11 mouse cellular contexts compared by ENCODE assay signal in genomic region chr13:59509644-59510366, GRCm38 (mm10).
DNase-seq lines count a peak whose midpoint lies in the region; ATAC-seq and TF ChIP-seq lines count a peak whose summit lies in the region.
"Had no signal": no experiment of that assay in that cellular context is flagged by ENCODE, and none has a peak within 500 bp of the region (broad histone marks: within the 10 kb centered on the region; RNA-seq: fewer than 3 reads in every experiment).

No protein-coding gene starts in this region.

- DNase-seq in heart, adult 11 months: peak; percentile 77
- no peak for DNase-seq in heart, postnatal 36 days
- DNase-seq in 416B (ENCODE audit: low read depth): peak; percentile 76
- DNase-seq in lung, postnatal 0 days (ENCODE audit: low spot score): peak; percentile 80
- no peak for DNase-seq in embryo, embryonic 10.5 days (ENCODE audit: low spot score)
- no peak for DNase-seq in hindbrain, postnatal 0 days (ENCODE audit: low spot score)
- no peak for DNase-seq in heart, adult 8-10 months (ENCODE audit: low spot score)
- DNase-seq: adrenal gland, postnatal 25 days; embryo, embryonic 11 days had no signal

- TF ChIP-seq CTCF in lung, postnatal 0 days (IDR thresholded peaks at IDR 0.05): no peak
- no peak for TF ChIP-seq CTCF in hindbrain, postnatal 0 days (IDR thresholded peaks at IDR 0.05; ENCODE audit: low read depth)

- H3K4me3 ChIP-seq in embryonic facial prominence, embryonic 15.5 days (replicated peaks): no peak overlapping the region
- peak overlapping the region; percentile 17; the same call in 1 of the 2 replicates for H3K4me3 ChIP-seq in lung, postnatal 0 days (ENCODE audit: low read depth, low read length)
- no peak overlapping the region for H3K4me3 ChIP-seq in hindbrain, postnatal 0 days (ENCODE audit: low read length)
- H3K4me3 ChIP-seq: hindbrain, embryonic 15.5 days had no signal

- H3K4me1 ChIP-seq in embryonic facial prominence, embryonic 15.5 days: peaks cover 5% of the 10 kb centered on the region; the same call in 1 of the 2 replicates
- H3K4me1 ChIP-seq in lung, postnatal 0 days (ENCODE audit: insufficient read depth, low read depth, low read length): peaks cover 10% of the 10 kb centered on the region; the same call in 1 of the 2 replicates
- H3K4me1 ChIP-seq in hindbrain, postnatal 0 days (ENCODE audit: insufficient read depth, low read length): no peaks in the 10 kb centered on the region

- no peak overlapping the region for H3K4me2 ChIP-seq in embryonic facial prominence, embryonic 15.5 days (replicated peaks)
- peak overlapping the region; percentile 27 for H3K4me2 ChIP-seq in lung, postnatal 0 days (replicated peaks; ENCODE audit: low read depth, low read length)
- H3K4me2 ChIP-seq in hindbrain, postnatal 0 days (ENCODE audit: low read depth, low read length): no peak overlapping the region
- H3K4me2 ChIP-seq: hindbrain, embryonic 15.5 days had no signal

- 43% methylated on average over 10 of the region's 10 CpGs for WGBS in embryonic facial prominence, embryonic 15.5 days
- WGBS in lung, postnatal 0 days: 35% methylated on average over 10 of the region's 10 CpGs
- 62% methylated on average over 10 of the region's 10 CpGs for WGBS in hindbrain, postnatal 0 days

- H3K9me3 ChIP-seq in embryonic facial prominence, embryonic 15.5 days (replicated peaks): no peaks in the 10 kb centered on the region
- H3K9me3 ChIP-seq in lung, postnatal 0 days (ENCODE audit: low read length): no peaks in the 10 kb centered on the region
- H3K9me3 ChIP-seq in hindbrain, postnatal 0 days (ENCODE audit: low read length): no peaks in the 10 kb centered on the region
- H3K9me3 ChIP-seq: hindbrain, embryonic 15.5 days had no signal

- H3K27ac ChIP-seq in embryonic facial prominence, embryonic 15.5 days (replicated peaks): peak overlapping the region; percentile 22; the same call in 1 of the 2 replicates
- peak overlapping the region; percentile 62 for H3K27ac ChIP-seq in lung, postnatal 0 days (ENCODE audit: low read length)
- no peak overlapping the region for H3K27ac ChIP-seq in hindbrain, postnatal 0 days
- H3K27ac ChIP-seq: hindbrain, embryonic 15.5 days had no signal

- TF ChIP-seq EP300 in lung, postnatal 0 days (IDR thresholded peaks at IDR 0.05): no peak

- peaks cover 14% of the 10 kb centered on the region for H3K36me3 ChIP-seq in embryonic facial prominence, embryonic 15.5 days
- H3K36me3 ChIP-seq in lung, postnatal 0 days (ENCODE audit: insufficient read depth, low read length): no peaks in the 10 kb centered on the region
- peaks cover 4% of the 10 kb centered on the region; the same call in 1 of the 2 replicates for H3K36me3 ChIP-seq in hindbrain, postnatal 0 days (ENCODE audit: insufficient read depth, low read length)

- peak; percentile 78 for ATAC-seq in embryonic facial prominence, embryonic 15.5 days (ENCODE audit: insufficient number of reproducible peaks, low FRiP score, low TSS enrichment, low read depth)
- ATAC-seq in lung, postnatal 0 days: peak; percentile 86
- ATAC-seq in hindbrain, postnatal 0 days: no peak

- intact Hi-C loops in heart, postnatal 36 days (cut with DNase I): no loop called here

- H3K27me3 ChIP-seq in embryonic facial prominence, embryonic 15.5 days: no peaks in the 10 kb centered on the region
- H3K27me3 ChIP-seq in lung, postnatal 0 days (replicated peaks; ENCODE audit: insufficient read depth, low read length): no peaks in the 10 kb centered on the region
- H3K27me3 ChIP-seq in hindbrain, postnatal 0 days (ENCODE audit: insufficient read depth, low read length): no peaks in the 10 kb centered on the region
- H3K27me3 ChIP-seq: hindbrain, embryonic 15.5 days had no signal

- H3K9ac ChIP-seq in embryonic facial prominence, embryonic 15.5 days: no peak overlapping the region
- H3K9ac ChIP-seq in lung, postnatal 0 days (replicated peaks; ENCODE audit: low read depth): no peak overlapping the region
- no peak overlapping the region for H3K9ac ChIP-seq in hindbrain, postnatal 0 days (replicated peaks; ENCODE audit: low read length)
- H3K9ac ChIP-seq: hindbrain, embryonic 15.5 days had no signal

Comparison
In these comparisons a context has a peak if more than half of its experiments do, and no peak if none do; other contexts are left out.
1. DNase-seq: peak in heart, adult 11 months (single experiment), 416B (single experiment) and lung, postnatal 0 days (single experiment); none in heart, postnatal 36 days (0 of 2), embryo, embryonic 10.5 days (single experiment), hindbrain, postnatal 0 days (single experiment) and heart, adult 8-10 months (single experiment).